Mouse (Mus musculus) C2C12 (cell line): ENCODE measurements at regions not wholly inside any gene's neighbourhood (a gene's known extent, or its start where the extent isn't known, plus 50 kb on each side); places are given as distances from the start of the nearest gene placed in this dataset.

Source experiments
- CTCF ChIP-seq: IDR thresholded peaks from one replicate; pipeline ENCODE4 v1.5.1; 2011; ENCODE audit not compliant: control insufficient read depth, insufficient read depth, insufficient read length
- MAX ChIP-seq: IDR thresholded peaks from one replicate; pipeline ENCODE4 v1.6.1; 2011; ENCODE audit warnings: mild to moderate bottlenecking, control low read depth

DNA sequence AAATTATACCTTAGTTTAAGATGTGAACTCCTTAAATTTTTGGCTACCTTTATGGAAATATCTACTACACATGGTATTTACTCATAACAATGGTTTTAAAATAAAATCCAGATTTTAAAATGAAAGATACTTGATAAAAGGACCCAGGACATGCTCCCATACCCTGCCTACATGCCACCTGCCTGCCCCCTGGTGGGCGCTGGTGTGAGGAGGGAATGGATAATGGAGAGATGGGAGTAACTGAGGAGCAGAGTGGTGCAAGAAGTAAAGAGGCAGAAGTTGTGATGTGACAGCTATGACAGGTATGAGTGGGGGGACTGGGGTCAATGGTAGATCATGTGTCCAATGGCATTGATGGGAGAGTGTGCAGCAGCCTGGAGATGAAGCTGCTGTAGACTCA, 488.4 kb downstream of the Epha7 start:
- no peak for TF ChIP-seq MAX
- peak; percentile 20 for TF ChIP-seq CTCF
